In the genomic region with DNA sequence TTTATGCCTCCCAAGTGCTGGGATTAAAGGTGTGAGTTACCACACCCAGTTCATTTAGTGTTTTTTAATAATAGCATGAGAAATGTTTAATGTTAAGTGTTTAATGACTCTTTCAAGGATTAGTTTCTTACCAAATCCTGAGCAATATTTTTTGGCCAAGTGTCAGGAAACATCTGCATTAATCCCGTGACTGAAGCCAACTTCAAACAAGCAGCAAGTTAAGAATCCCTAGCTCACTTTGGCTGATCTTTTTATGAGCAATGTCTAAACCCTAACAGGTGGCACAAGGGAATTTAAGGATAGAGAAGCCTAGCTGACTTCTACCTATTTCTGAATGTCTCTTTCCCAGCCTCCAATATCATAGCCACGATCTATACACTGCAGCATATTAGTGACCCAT, we compare ENCODE assay signal across 16 mouse cellular contexts.
"Had no signal": no experiment of that assay in that cellular context is flagged by ENCODE, and none has a peak within 500 bp of the region (broad histone marks: within the 10 kb centered on the region; RNA-seq: fewer than 3 reads in every experiment).

No protein-coding gene starts in this region.

- H3K4me3 ChIP-seq: layer of hippocampus, adult 2 months; limb, embryonic 10.5 days; limb, embryonic 13.5 days; liver, embryonic 12.5 days; liver, embryonic 15.5 days had no signal

- H3K27ac ChIP-seq: kidney, postnatal 0 days; layer of hippocampus, adult 2 months; limb, embryonic 10.5 days; limb, embryonic 13.5 days; liver, embryonic 12.5 days; liver, embryonic 15.5 days had no signal

- H3K4me2 ChIP-seq: limb, embryonic 13.5 days; liver, embryonic 12.5 days; liver, embryonic 15.5 days; midbrain, embryonic 11.5 days had no signal

- H3K27me3 ChIP-seq: limb, embryonic 13.5 days; liver, embryonic 12.5 days; liver, embryonic 15.5 days had no signal

- DNase-seq: kidney, postnatal 25 days; layer of hippocampus, adult 9-11 months; liver; lung, adult 2 months; lung, postnatal 14 days; lung, postnatal 4 days; midbrain, embryonic 14.5 days; thymus, adult 18-20 months; thymus, postnatal 36 days had no signal

- H3K9ac ChIP-seq: limb, embryonic 13.5 days; liver, embryonic 12.5 days; liver, embryonic 15.5 days had no signal

- H3K9me3 ChIP-seq: limb, embryonic 10.5 days; limb, embryonic 13.5 days; liver, embryonic 12.5 days; liver, embryonic 15.5 days had no signal

- H3K36me3 ChIP-seq: limb, embryonic 10.5 days; limb, embryonic 13.5 days; liver, embryonic 12.5 days; liver, embryonic 15.5 days had no signal

- ATAC-seq: liver, embryonic 12.5 days had no signal
